Mouse (Mus musculus): ENCODE measurements around the gene Lin7a. TPM values are rescaled to one million over a fixed set of nuclear protein-coding genes. Genes with fewer than 3 reads are reported as not detected.

Lin7a gene
- polyA plus RNA-seq, 1 experiment from 2014 or later, result 39.1 TPM

DNA sequence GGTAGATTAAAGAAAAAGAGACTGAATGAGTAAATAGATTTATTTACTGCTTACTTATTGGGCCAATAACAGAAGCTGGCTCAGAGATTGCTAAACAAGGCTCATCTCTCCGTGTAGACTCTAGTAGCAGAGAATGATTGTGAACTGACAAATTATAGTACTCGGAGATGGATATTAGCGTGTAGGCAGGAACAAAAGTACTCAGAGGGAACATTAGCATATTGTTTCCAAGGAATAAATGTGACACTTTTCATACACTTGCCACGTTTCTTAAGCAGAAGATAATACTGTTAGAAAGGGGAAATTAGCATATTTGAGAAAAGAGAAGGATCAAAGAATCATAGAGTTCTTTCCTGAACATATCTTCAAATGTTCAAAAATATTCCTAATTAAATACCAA, 133.9 kb downstream of the Lin7a start:
- WGBS, result 59% methylated on average over 4 of the region's 4 CpGs
- ATAC-seq, result no peak
- Histone ChIP-seq H3K27ac (ENCODE audit: low read length) (no peak overlapping the region), H3K36me3 (ENCODE audit: control insufficient read depth, insufficient read depth, low read length) (no peaks in the 10 kb centered on the region), H3K27me3 (ENCODE audit: control insufficient read depth, insufficient read depth, low read depth, low read length) (no peaks in the 10 kb centered on the region), H3K4me2 (ENCODE audit: low read length) (no peak overlapping the region), H3K4me1 (ENCODE audit: control insufficient read depth, insufficient read depth, low read length) (no peaks in the 10 kb centered on the region), H3K9me3 (replicated peaks; ENCODE audit: control insufficient read depth, low read length, poor library complexity, severe bottlenecking) (no peaks in the 10 kb centered on the region), H3K9ac (ENCODE audit: low read depth, low read length) (no peak overlapping the region), H3K4me3 (ENCODE audit: low read depth, low read length) (no peak overlapping the region)

DNA sequence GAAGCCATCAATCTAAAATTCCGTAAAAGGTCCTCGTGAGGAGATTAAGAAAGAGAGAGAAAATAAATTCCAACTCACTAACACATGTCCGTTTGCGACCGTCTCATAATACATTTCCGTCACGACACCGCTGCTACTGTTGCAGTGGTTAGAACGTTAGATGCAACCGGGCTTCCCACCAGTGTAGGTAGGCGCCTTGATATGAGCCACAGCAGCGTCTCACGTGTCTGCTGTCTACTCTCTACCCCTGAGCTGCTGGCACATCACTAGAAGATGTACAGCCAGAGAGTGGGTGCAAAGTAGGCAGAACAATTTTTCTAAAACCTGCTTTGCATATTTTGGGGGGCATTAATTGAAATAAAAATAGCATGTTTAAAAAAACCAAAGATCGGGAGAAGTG, 146.8 kb downstream of the Lin7a start:
- 94% methylated on average over 14 of the region's 14 CpGs for WGBS
- no peak overlapping the region for H3K9ac ChIP-seq (ENCODE audit: low read depth, low read length)
- no peak overlapping the region for H3K27ac ChIP-seq (ENCODE audit: low read length)
- H3K4me1 ChIP-seq (ENCODE audit: control insufficient read depth, insufficient read depth, low read length), result no peaks in the 10 kb centered on the region
- no peak for ATAC-seq
- peaks cover 5% of the 10 kb centered on the region; the same call in 1 of the 2 replicates for H3K36me3 ChIP-seq (ENCODE audit: control insufficient read depth, insufficient read depth, low read length)
- H3K27me3 ChIP-seq (ENCODE audit: control insufficient read depth, insufficient read depth, low read depth, low read length), result no peaks in the 10 kb centered on the region
- no peaks in the 10 kb centered on the region for H3K9me3 ChIP-seq (replicated peaks; ENCODE audit: control insufficient read depth, low read length, poor library complexity, severe bottlenecking)
- no peak overlapping the region for H3K4me3 ChIP-seq (ENCODE audit: low read depth, low read length)
- H3K4me2 ChIP-seq (ENCODE audit: low read length), result no peak overlapping the region

DNA sequence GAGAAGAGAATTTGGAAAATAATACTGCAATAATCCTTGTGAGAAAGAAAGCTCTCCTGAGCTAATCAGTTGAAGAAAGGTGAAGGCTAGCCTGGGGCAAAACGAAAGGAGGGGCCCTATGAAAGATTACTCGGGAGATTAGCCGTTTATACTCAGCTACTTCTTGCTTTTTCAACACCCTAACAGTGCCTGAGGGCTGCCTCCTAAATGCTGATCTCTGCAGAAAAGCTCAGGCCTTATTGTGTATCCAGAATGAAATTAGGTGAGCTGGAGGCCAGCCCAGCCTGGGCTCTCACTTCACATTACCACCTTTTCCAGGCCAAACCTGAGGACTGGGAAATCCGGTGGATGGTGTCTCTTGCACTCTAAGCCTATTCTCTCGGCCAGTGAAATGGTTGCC, 165.5 kb downstream of the Lin7a start:
- no peaks in the 10 kb centered on the region for H3K27me3 ChIP-seq (ENCODE audit: control insufficient read depth, insufficient read depth, low read depth, low read length)
- WGBS, result 54% methylated on average over 5 of the region's 5 CpGs

DNA sequence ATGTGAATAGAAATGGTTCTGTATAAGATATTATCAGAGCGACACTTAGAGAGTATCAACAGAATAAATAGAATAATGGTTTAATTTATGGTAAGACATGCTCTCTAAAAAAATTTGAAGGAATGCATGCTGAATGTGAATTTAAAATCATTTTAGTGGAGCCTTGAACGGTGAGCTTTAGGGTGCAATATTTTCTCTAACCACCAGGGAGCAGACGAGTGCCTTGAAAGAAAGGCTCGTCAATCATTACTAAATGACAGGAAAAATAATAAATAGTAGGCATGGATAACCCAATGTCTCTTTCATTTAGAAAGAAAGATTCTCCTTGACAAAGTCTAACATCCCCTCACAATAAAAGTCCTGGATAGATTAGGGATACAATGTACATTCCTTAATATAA, 171.3 kb downstream of the Lin7a start:
- Histone ChIP-seq H3K27me3 (ENCODE audit: control insufficient read depth, insufficient read depth, low read depth, low read length) (no peaks in the 10 kb centered on the region), H3K4me3 (ENCODE audit: low read depth, low read length) (no peak overlapping the region), H3K4me1 (ENCODE audit: control insufficient read depth, insufficient read depth, low read length) (no peaks in the 10 kb centered on the region), H3K4me2 (ENCODE audit: low read length) (no peak overlapping the region), H3K36me3 (ENCODE audit: control insufficient read depth, insufficient read depth, low read length) (no peaks in the 10 kb centered on the region), H3K9ac (ENCODE audit: low read depth, low read length) (no peak overlapping the region), H3K27ac (ENCODE audit: low read length) (no peak overlapping the region), H3K9me3 (replicated peaks; ENCODE audit: control insufficient read depth, low read length, poor library complexity, severe bottlenecking) (no peaks in the 10 kb centered on the region)
- 9% methylated on average over 4 of the region's 4 CpGs for WGBS
- ATAC-seq, result no peak

More for the DNA sequence above, 165.5 kb downstream of the Lin7a start:
- H3K36me3 ChIP-seq (ENCODE audit: control insufficient read depth, insufficient read depth, low read length), result no peaks in the 10 kb centered on the region
- H3K4me3 ChIP-seq (ENCODE audit: low read depth, low read length), result no peak overlapping the region
- 0 out of 2 replicates have a peak, but pooled peaks have one; percentile 42 for ATAC-seq
- no peaks in the 10 kb centered on the region for H3K4me1 ChIP-seq (ENCODE audit: control insufficient read depth, insufficient read depth, low read length)
- H3K4me2 ChIP-seq (ENCODE audit: low read length), result no peak overlapping the region
- no peak overlapping the region for H3K27ac ChIP-seq (ENCODE audit: low read length)
- no peaks in the 10 kb centered on the region for H3K9me3 ChIP-seq (replicated peaks; ENCODE audit: control insufficient read depth, low read length, poor library complexity, severe bottlenecking)
- H3K9ac ChIP-seq (ENCODE audit: low read depth, low read length), result no peak overlapping the region

DNA sequence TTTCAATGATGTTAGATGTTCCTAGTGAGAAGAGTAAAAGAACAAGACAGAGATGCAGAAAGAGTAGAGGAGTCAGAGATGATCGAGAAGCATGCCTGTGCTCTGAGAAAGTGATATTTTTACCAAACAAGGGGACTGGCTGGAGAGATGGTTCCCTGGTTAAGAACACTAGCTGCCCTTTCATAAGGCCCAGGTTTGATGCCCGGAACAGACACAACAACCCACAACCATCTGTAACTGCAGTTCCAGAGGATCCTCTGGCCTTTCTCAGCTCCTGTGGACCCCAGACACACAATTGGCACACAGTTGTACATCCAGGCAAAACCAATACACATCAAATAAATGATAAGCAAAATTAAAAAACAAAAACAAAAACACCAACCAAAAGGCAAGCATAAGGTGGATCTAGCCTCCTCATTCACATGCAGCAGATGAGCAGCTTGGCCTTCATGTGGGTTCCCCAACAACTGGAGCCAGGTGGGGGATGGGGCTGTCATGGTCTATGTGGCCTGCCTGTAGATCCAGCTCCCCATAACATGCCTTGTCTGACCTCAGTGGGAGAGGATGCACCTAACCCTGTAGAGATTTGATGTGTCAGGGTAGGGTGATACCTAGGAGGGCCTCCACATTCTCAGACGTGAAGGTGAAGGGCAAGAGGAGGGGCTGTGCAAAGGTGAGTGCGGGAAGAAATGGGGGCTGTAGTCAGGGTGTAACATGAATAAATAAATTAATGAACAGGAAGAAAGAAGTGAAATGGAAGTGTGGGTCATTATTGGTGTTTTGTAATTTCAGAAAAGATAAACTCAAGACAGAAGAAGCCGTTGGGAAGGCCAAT, 178.2 kb downstream of the Lin7a start:
- no peak overlapping the region for H3K27ac ChIP-seq (ENCODE audit: low read length)
- H3K9me3 ChIP-seq (replicated peaks; ENCODE audit: control insufficient read depth, low read length, poor library complexity, severe bottlenecking), result no peaks in the 10 kb centered on the region
- no peak overlapping the region for H3K9ac ChIP-seq (ENCODE audit: low read depth, low read length)
- no peak for ATAC-seq
- H3K4me1 ChIP-seq (ENCODE audit: control insufficient read depth, insufficient read depth, low read length), result no peaks in the 10 kb centered on the region
- no peak overlapping the region for H3K4me3 ChIP-seq (ENCODE audit: low read depth, low read length)
- no peak overlapping the region for H3K4me2 ChIP-seq (ENCODE audit: low read length)
- WGBS, result 93% methylated on average over 5 of the region's 5 CpGs
- H3K36me3 ChIP-seq (ENCODE audit: control insufficient read depth, insufficient read depth, low read length), result no peaks in the 10 kb centered on the region
- H3K27me3 ChIP-seq (ENCODE audit: control insufficient read depth, insufficient read depth, low read depth, low read length), result no peaks in the 10 kb centered on the region

DNA sequence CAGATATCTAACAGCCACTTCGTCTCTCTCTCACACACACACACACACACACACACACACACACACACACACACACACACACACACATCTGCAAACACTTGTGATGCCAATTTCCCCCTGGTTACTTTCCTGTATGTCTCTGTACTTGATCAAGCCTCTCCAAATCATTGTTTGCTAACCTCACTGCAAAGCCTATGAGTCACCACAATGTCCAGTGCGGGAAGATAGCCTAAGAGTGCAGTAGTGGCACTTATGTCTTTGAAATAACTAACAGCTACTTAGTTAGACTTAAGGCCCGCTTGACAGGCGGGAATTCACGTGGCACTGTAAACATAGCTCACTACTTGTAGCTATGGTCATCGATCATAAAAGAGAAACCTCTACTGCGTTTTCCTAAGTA, 196.3 kb downstream of the Lin7a start:
- no peaks in the 10 kb centered on the region; the same call in 1 of the 2 replicates for H3K4me1 ChIP-seq (ENCODE audit: control insufficient read depth, insufficient read depth, low read length)
- H3K4me3 ChIP-seq (ENCODE audit: low read depth, low read length), result no peak overlapping the region
- H3K27me3 ChIP-seq (ENCODE audit: control insufficient read depth, insufficient read depth, low read depth, low read length), result no peaks in the 10 kb centered on the region
- H3K27ac ChIP-seq (ENCODE audit: low read length), result no peak overlapping the region
- no peak overlapping the region for H3K9ac ChIP-seq (ENCODE audit: low read depth, low read length)
- ATAC-seq, result no peak
- 91% methylated on average over 7 of the region's 7 CpGs for WGBS
- H3K9me3 ChIP-seq (replicated peaks; ENCODE audit: control insufficient read depth, low read length, poor library complexity, severe bottlenecking), result no peaks in the 10 kb centered on the region
- H3K4me2 ChIP-seq (ENCODE audit: low read length), result no peak overlapping the region
- H3K36me3 ChIP-seq (ENCODE audit: control insufficient read depth, insufficient read depth, low read length), result no peaks in the 10 kb centered on the region

Other genes starting within 250 kb of the Lin7a start
- 0.63 and 1.0 TPM in 2 replicates for gene Acss3, start 148.0 kb upstream of the Lin7a start, polyA plus RNA-seq (2015; fragmentation: Nextera tagmentation; extraction: Ambion mirVana)
- gene Myf5, start 214.4 kb downstream of the Lin7a start, polyA plus RNA-seq (2015; fragmentation: Nextera tagmentation; extraction: Ambion mirVana), result 0.09 TPM in 1 of 2 replicates, not detected in the other
- gene Myf6, start 223.1 kb downstream of the Lin7a start, polyA plus RNA-seq (2015; fragmentation: Nextera tagmentation; extraction: Ambion mirVana), result not detected in 2 replicates

All from midbrain, embryonic 16.5 days (tissue).